Mouse (Mus musculus): Measurements from ENCODE around the gene Vmn1r66. TPM values are rescaled to one million over a fixed set of nuclear protein-coding genes. Genes with fewer than 3 reads are reported as not detected.
"Not testable (repeated sequence)": the region's sequence is repeated elsewhere in the genome, so short reads cannot be mapped to it uniquely, and the experiment has no call there.

Vmn1r66 gene
- total RNA-seq (2021), result not detected

GRCm38 (mm10) chr7:10277906-10278305, at the start of gene Vmn1r66:
Vmn1r66 (minus strand) TSS chr7:10278006.
- intact Hi-C loops (cut with DNase I), result no loop called here
- DNase-seq (ENCODE audit: low spot score), result no peak

- intact Hi-C loops (cut with DNase I); DNase-seq (ENCODE audit: low spot score): not testable (repeated sequence)
Measured at GRCm38 (mm10) chr7:10325462-10325861, 47.7 kb upstream of the Vmn1r66 start.

GRCm38 (mm10) chr7:10252075-10252474, 25.7 kb downstream of the Vmn1r66 start:
- intact Hi-C loops (cut with DNase I), result no loop called here

GRCm38 (mm10) chr7:10249146-10249545, 28.7 kb downstream of the Vmn1r66 start:
- intact Hi-C loops (cut with DNase I), result no loop called here
- no peak for DNase-seq (ENCODE audit: low spot score)

More at GRCm38 (mm10) chr7:10252075-10252474, 25.7 kb downstream of the Vmn1r66 start:
- no peak for DNase-seq (ENCODE audit: low spot score)

Other genes with a start within 250 kb of the Vmn1r66 start
- not detected for gene Vmn2r50, start 224.7 kb downstream of the Vmn1r66 start, total RNA-seq (2021)
- gene Vmn2r51, start 172.3 kb downstream of the Vmn1r66 start, total RNA-seq (2021), result not detected
- gene Vmn2r52, start 101.4 kb downstream of the Vmn1r66 start, total RNA-seq (2021), result not detected
- gene Vmn1r67, start 165.3 kb upstream of the Vmn1r66 start, total RNA-seq (2021), result not detected
- gene Zik1, start 217.4 kb upstream of the Vmn1r66 start, total RNA-seq (2021), result 1 to 10 TPM; 1.8 to 2.1 TPM

Measured in heart, postnatal 25 days (tissue).